Mouse (Mus musculus) layer of hippocampus, postnatal 14 days (tissue): ENCODE data around the gene Smim13. TPM values are rescaled to one million over a fixed set of nuclear protein-coding genes. Genes with fewer than 3 reads are reported as not detected.
"Not testable (repeated sequence)": the region's sequence is repeated elsewhere in the genome, so short reads cannot be mapped to it uniquely, and the experiment has no call there.

Experiments used
- DNase-seq, 2 experiments: peaks; one replicate each; pipeline ENCODE4 v3.0.0; 2021 to 2022; ENCODE audit warnings: low spot score in 2 of 2, mixed read lengths in 1 of 2
- total RNA-seq, 2 experiments: library from RNA; stranded (reverse); gene quantifications; 2 replicates each; pipeline ENCODE4 v1.2.3; 2021

The Smim13 gene
- total RNA-seq, 2 experiments from 2014 or later: 138 to 144 TPM

DNA sequence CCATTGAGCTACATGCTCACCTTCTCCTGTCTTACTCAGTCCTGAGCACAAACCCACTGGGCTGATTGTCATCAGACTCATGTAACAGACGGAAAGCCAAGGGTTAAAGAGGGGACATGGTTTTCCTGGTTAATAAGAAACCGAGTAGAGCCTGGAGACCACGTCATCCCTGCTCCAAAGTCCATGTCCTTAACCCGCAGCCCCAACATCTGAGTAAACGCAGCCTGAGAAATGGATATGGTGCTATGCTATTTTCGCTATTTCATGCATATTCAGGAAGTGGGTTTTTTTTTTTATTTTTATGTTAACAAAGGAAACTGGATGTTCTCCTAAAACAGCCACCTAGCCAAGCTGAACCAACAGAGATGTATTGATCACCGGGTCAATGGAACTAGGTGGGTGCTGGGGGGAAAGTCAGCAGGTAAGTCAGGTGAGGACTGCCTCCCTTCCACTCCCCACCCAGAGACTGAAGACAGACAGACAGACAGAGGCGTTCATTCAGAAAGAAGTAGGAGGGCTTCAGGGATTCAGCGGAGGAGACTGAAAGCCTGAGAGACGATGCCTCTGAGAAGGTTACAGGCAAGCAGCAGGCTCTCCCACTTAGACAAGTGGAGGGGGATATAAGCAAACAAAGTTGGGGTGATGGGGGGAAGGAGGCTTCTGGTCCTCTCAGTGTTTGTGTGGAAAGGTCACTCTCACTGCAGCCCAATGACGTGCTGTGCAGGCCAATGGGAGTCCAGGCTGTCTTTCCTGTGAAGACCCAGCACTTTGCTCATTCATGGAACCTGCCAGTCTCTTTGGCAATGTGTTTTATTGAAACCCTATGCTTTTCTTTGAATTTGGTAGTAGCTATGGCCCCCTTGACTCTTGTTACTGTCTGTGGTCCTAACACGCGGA, 13.6 kb upstream of the Smim13 start:
- DNase-seq: no peak

GRCm38 (mm10) chr13:41238035-41238804, 11.4 kb upstream of the Smim13 start:
- DNase-seq: no peak

DNA sequence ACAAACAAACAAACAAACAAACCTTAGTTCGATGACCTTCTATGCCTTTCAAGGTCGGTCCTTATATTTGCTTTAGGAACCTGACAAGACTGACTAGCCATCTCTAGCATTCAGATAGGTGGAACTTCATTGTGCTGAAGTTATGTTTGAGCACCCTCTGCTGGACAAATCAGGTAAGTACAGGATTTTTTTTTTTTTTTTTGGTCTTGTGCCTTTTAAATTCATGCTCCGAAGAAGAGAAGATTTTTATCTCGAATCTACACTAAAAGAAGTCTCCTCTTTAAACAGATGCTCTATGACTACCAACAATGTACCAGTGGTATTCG, 10.9 kb upstream of the Smim13 start:
- peak in 1 of 2 experiments; percentile 57 for DNase-seq

DNA sequence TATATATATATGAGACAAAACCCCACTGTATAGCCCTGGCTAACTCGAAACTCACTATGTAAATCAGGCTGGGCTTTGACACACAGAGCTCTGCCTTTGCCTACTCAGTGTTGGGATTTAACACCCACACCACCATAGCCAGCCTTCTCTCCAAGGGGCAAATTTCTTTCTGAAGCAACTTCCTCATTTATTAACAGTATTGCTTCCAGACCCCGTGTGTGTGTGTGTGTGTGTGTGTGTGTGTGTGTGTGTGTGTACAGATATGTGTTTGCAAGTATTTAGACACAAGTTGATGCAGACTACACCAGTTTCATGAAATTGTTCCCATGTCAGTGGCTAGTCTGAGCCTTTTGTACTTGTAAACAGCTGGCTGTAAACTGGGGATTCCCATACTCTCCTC, 8.1 kb upstream of the Smim13 start:
- DNase-seq: no peak

GRCm38 (mm10) chr13:41244306-41244830, 5.3 kb upstream of the Smim13 start:
- DNase-seq: no peak

DNA sequence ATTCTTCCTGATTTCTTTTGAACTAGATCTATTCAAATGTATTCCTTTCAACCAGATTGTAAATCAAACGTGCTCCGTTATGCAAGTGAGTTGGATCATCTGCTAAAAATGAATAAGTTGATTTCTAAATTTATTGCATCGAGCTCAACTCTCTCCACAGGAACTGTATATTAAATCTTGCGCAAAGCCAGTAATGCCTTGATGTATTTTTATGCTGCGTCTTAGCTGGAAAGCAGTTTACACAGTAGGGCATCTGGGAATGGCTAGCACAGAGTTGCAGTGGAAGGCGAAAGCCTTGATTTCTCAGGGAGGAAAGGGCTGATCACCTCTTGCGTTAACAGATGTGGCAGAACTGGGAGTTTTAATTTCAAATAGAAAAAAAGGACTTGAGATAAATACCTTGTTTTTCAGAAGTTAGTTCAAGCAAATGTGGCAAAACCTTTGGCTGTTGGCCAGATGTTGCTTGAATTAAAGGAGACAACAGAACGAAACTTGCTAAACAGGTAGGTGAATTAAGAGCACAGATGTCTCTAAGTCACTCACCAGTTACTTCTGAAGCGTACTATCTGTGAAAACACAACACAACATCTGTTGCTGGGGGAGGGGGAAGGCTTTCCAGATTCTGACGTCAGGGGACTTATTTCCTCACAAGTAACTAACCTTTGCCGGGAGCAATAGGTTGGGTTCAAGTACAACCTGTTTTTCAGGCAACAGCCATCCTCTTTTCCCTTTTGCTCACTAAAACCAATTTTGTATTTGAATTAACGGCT, 708 bp upstream of the Smim13 start:
- peak in 1 of 2 experiments; percentile 40 for DNase-seq

DNA sequence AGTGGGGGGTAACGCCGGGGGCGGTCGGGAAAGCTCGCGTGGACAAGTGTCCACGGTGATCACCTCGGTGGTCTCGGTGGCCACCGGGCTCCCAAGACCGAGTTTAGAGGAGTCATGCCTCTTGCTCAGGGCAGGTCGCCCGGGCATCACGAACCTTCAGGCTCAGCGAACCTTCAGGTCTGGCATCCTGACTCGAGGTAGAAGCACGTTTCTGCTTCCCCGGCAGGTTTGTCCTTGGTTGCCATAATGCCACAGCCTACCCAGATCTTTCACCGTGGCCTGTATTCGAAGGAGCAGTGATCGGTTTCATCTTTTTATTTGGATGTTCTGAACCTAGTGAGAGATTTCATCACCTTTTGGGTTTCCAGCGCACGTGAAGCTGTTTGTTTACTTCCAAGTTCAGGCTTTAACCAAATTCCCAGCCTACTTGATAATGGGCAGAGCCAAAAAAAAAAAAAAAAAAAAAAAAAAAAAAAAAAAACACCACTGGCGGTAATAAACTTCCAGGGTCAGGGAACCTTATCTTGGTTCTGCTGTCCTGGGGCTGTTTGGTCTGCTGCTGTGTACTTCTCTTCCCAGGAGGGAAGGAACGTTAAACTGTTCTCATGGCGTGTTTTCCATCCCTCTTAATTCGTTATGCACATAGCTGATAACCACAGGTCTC, 806 bp downstream of the Smim13 start:
- peak in 1 of 2 experiments; percentile 34 for DNase-seq

- not testable (repeated sequence) for DNase-seq
Measured at GRCm38 (mm10) chr13:41251232-41251631, 1.6 kb downstream of the Smim13 start.

DNA sequence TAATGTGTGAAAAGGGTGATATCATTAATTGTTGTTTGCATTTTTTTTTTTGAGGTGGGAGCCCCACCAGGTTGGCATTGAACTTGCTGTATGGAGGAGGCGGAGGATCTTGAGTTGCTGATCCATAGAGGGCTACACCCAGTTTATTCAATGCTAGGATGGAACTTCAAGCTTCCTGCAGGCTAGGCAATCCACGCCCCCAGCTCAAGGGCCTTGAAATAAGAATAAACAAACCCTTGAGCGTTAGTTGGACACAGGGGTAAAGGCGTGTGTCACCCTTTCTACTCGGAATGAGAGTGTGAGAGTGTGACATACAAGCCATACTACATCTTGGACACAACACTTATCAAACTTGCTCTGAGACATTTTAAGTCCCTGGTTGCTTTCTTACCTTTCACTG, 2.0 kb downstream of the Smim13 start:
- no peak for DNase-seq

GRCm38 (mm10) chr13:41252141-41252540, 2.5 kb downstream of the Smim13 start:
- no peak for DNase-seq

- no peak for DNase-seq
Measured at GRCm38 (mm10) chr13:41252736-41253135, 3.1 kb downstream of the Smim13 start.

GRCm38 (mm10) chr13:41256126-41256525, 6.5 kb downstream of the Smim13 start:
- DNase-seq: no peak

DNA sequence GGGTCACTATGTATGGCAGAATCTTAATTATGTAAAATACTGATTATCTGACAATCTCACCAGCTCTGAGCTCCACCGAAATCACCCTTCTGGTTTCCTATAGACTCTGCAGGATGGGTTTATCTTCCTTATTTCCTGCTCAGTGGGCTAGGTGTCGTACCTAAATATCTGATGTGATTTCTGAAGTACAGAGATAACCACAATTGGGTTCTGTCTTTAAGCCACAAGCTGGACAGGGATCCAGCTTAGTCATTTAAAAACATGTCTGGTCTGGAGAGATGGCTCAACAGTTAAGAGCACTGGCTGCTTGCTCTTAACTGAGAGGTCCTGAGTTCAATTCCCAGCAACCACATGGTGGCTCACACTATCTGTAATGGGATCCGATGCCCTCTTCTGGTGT, 7.3 kb downstream of the Smim13 start:
- no peak for DNase-seq

GRCm38 (mm10) chr13:41257851-41258250, 8.2 kb downstream of the Smim13 start:
- no peak for DNase-seq

GRCm38 (mm10) chr13:41261617-41262016, 12.0 kb downstream of the Smim13 start:
- DNase-seq: not testable (repeated sequence)

DNA sequence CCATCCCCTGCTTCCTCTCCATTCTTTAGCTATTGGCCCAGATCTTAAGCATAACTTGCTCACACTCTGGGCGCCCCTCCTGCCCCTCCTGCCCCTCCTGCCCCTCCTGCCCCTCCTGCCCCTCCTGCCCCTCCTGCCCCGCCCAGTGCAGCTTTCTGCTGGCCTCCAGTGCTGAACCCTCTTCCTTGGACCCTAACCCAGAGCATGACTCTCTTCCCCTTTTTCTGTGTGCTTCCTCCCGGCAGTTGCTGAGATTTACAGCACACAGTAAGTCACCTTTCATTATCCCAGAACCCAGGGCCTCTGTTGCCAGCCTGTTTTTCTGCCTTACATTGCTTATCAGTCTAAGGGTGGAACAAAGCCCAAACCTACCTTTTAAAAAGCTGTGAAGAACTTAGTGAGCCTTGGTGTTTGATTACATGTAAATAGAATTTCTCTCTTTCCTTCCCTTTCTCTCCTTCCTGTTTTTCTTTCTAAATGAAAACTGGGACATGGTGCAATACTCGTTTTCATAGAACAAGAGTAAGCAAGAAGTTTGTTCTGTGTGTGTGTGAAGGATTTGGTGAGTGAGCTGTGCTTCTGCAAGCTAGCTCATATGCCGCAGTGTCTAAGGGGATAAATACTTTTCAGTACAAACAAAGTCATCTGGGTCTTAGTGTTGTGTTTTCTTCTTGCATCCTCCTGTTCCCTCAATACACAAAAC, 13.8 kb downstream of the Smim13 start:
- no peak for DNase-seq

DNA sequence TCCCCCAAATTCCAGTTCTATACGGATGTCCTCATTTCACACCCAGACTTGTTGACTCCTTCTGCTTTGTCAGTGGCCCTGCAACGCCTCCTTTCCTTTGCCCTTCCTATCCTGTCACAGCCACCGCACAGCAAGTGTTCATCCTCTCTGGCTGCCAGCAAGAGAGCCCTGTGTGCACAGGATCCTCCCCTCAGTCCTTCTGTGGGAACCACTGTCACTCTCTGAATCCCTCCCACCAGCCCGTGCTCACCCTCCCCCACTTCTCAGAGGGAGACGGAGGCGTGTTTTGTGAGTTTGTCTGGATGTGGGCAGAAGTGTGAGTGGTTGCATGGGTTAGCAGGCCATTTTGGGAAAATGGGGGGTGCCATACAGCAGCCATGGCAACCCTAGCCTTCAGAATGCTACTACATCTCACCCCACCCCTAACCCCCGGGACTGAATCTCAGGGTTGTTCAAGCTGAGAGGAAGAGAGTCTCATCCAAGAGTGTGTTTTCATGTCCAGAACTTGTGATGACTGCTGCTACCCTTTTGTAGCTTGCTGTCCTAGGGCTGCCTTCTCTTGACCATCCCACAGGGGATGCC, 18.3 kb downstream of the Smim13 start:
- DNase-seq: no peak

DNA sequence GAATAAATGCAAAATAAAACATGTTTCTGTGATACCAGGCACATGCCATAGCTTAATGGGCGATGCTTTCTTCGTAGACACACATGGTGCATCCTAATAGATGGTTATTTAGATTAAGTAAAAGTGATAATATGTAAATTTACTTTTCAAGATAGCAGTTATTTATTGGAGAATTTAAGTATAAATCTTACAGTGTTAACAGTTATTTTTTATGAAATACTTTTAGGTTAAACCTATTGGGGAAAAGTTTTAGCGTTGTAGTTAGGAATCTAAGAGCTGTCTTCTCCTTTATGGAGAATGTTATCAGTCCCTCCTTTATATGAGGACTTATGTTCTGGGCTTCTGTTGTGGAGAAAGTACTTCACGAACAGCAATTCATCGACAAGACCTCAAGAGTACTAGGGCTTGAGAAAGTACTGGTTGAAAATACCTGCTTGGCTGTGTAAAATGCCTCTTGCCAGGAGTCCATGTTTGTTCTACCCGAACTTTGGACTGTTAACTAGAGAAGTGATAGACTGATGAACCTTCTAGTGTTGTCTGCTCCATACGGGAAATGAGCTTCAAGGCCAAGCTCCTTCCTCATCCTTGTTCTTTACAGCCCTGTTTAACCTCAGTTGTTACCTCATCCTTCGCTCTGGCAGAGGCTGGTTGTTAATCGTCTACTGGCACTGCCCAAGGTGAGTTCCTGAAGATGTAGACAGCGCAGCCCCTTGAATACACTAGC, 24.4 kb downstream of the Smim13 start, which contains the start of gene Gm17364:
Gm17364 (minus strand) TSS at position 51 of the 724 bp plus-strand sequence.
- DNase-seq: no peak

- no peak for DNase-seq
Measured at GRCm38 (mm10) chr13:41280696-41281095, 31.1 kb downstream of the Smim13 start.
